Mouse (Mus musculus) testis, postnatal 10 days (tissue): ENCODE data around the gene Tmem40.

Experiments used
- DNase-seq: peaks from one replicate; pipeline ENCODE4 v3.0.0; 2021; ENCODE audit warnings: low spot score

Gene Tmem40

GRCm38 (mm10) chr6:115761995-115762756, at the start of gene Tmem40:
Tmem40 (minus strand) TSS chr6:115762410.
- peak; percentile 54 for DNase-seq

GRCm38 (mm10) chr6:115811606-115812005, 49.4 kb upstream of the Tmem40 start:
- no peak for DNase-seq

- DNase-seq: peak; percentile 90
Observed at GRCm38 (mm10) chr6:115808488-115809231, 46.5 kb upstream of the Tmem40 start, which contains the start of gene Rpl32. Rpl32 (minus strand) TSS chr6:115808747.

- no peak for DNase-seq
Observed at GRCm38 (mm10) chr6:115808196-115808487, 45.9 kb upstream of the Tmem40 start.

GRCm38 (mm10) chr6:115807464-115808195, 45.4 kb upstream of the Tmem40 start:
- DNase-seq: no peak

- DNase-seq: no peak
Observed at GRCm38 (mm10) chr6:115804432-115805192, 42.4 kb upstream of the Tmem40 start.

GRCm38 (mm10) chr6:115803541-115804382, 41.6 kb upstream of the Tmem40 start:
- peak; percentile 88 for DNase-seq

- DNase-seq: no peak
Observed at GRCm38 (mm10) chr6:115801811-115802210, 39.6 kb upstream of the Tmem40 start.

GRCm38 (mm10) chr6:115792691-115793215, 30.5 kb upstream of the Tmem40 start:
- DNase-seq: no peak

GRCm38 (mm10) chr6:115791842-115792686, 29.9 kb upstream of the Tmem40 start:
- no peak for DNase-seq

- no peak for DNase-seq
Observed at GRCm38 (mm10) chr6:115791016-115791415, 28.8 kb upstream of the Tmem40 start.

GRCm38 (mm10) chr6:115782781-115783180, 20.6 kb upstream of the Tmem40 start:
- DNase-seq: no peak

- no peak for DNase-seq
Observed at GRCm38 (mm10) chr6:115776363-115776762, 14.2 kb upstream of the Tmem40 start.

GRCm38 (mm10) chr6:115775838-115776237, 13.6 kb upstream of the Tmem40 start:
- DNase-seq: no peak

- peak; percentile 86 for DNase-seq
Observed at GRCm38 (mm10) chr6:115774501-115774921, 12.3 kb upstream of the Tmem40 start, which contains the start of gene Cand2. Cand2 (plus strand) TSS chr6:115774538.

GRCm38 (mm10) chr6:115773966-115774413, 11.8 kb upstream of the Tmem40 start:
- peak; percentile 56 for DNase-seq

GRCm38 (mm10) chr6:115772604-115773003, 10.4 kb upstream of the Tmem40 start:
- DNase-seq: no peak

- DNase-seq: peak; percentile 57
Observed at GRCm38 (mm10) chr6:115772201-115772600, 10.0 kb upstream of the Tmem40 start.

- no peak for DNase-seq
Observed at GRCm38 (mm10) chr6:115770852-115771251, 8.6 kb upstream of the Tmem40 start.
